Mouse (Mus musculus): ENCODE data around the gene Zp2.
A peak's percentile ranks its signal among the peaks of the same experiment; 100 is the strongest.

The Zp2 gene

DNA sequence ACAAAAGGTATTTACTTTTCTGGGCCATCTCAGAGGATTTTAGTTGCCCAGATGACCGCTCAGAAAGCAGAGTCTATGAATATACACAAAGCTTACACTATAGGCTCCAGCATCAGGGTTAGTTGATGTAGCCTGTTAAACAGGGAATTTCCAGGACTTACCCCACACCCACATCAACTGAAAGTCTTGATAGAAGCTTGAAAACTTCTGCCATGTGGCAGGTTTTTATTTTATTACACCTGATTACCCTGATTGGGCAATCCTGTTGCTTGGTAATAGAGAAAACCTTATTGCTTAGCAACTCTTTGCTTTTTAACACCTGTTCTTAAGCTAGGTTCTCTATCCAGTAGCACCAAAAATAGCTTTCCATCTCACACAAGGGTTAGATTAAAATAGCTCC, 2.3 kb downstream of the Zp2 start:
- no peak for DNase-seq (ENCODE audit: low read depth, low spot score)

- no peak for DNase-seq (ENCODE audit: low read depth, low spot score)
Measured at GRCm38 (mm10) chr7:120128951-120129350, 16.1 kb downstream of the Zp2 start.

- no peak for DNase-seq (ENCODE audit: low read depth, low spot score)
Measured at GRCm38 (mm10) chr7:120127686-120128059, 17.4 kb downstream of the Zp2 start.

DNA sequence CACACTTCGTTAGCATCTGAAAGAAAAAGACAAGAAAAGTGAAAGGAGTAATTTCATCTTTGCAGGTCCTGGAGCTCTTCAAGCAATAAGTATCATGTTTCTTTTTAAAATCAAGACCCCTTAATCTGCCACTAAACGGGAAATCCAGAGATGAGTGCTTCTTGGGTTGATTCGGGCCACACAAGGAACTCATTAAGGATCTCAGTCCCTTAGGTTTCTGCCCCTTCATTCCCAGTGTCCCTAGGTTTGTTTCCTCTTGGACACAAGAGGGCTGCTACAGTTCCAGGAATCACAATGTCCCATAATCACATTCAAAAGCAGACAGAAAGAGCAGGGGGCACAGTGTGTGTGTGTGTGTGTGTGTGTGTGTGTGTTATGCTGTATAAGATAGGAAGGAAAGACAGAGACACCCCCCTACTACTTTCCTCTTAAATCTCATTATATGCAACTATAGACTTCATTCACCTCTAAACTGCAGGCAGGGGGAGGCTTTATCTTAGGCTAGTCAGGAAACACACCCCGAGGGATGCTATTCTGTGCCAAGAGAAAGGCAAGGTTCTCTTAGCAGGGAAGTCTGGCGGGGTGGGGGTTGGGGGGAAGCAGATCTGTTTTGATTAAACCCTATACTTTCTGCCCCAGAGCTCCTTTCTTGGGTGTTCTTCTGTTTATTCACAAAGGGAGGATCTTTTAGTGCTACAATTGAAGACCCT, 18.0 kb downstream of the Zp2 start:
- no peak for DNase-seq (ENCODE audit: low read depth, low spot score)

GRCm38 (mm10) chr7:120124844-120125243, 20.2 kb downstream of the Zp2 start:
- peak; percentile 43 for DNase-seq (ENCODE audit: low read depth, low spot score)

DNA sequence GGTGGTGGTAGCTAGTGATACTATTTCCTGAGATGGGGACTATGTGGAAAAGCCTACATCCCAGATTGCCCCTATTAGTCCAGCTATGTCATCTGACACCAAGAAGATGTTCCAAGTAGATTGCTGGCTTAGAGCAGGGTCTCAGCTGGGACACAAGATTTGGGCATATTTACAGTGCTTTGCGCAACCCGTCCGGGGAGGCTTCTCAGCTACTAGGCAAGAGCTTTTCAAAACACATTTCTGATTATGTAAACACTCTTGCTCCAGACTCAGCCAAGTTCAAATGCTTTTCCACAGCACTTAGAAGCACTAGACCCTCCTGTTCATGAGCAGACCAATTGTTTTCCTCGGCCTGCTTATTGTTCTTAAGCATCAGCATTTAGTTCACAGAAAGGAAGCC, 21.3 kb downstream of the Zp2 start:
- no peak for DNase-seq (ENCODE audit: low read depth, low spot score)

- DNase-seq (ENCODE audit: low read depth, low spot score): no peak
Measured at GRCm38 (mm10) chr7:120117529-120117928, 27.6 kb downstream of the Zp2 start.

DNA sequence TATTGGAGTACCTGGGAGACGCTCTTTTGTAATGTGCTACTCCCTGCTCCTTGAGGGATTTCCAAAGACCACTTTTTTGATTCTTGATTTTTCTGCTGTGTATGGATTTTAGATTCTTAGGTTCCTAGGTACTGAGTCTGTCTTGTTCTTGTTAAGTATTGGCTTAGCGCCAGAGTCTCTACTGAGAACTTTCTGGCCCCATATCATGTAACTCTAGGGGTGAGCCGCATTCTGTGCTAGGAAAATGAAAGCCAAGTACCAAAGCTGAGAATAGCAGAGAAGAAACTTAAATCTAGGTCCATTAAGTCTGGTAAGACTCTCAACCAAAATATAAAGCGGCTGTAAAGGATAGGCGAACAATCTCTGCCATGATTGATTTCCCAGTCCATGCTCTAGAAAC, 28.1 kb downstream of the Zp2 start:
- DNase-seq (ENCODE audit: low read depth, low spot score): no peak

- no peak for DNase-seq (ENCODE audit: low read depth, low spot score)
Measured at GRCm38 (mm10) chr7:120109676-120110075, 35.4 kb downstream of the Zp2 start.

DNA sequence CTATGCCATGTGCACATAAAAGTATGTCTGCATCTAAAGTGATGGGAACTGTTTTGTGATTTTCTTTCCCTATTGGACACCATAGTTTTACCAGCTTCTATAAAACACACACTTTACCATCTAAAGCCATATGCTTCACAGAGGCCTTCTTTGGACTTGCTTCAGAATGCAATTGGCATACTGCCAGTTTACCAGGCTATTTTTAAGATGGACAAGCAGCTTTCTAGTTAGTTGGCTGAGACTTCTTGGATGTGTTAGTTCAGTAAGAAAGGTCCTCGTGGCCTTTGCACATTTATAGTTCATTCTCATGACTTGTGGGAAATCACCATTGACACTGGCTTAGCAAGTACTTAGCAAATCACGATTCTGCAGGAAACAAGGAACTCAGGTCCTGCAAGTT, 38.7 kb downstream of the Zp2 start:
- no peak for DNase-seq (ENCODE audit: low read depth, low spot score)

DNA sequence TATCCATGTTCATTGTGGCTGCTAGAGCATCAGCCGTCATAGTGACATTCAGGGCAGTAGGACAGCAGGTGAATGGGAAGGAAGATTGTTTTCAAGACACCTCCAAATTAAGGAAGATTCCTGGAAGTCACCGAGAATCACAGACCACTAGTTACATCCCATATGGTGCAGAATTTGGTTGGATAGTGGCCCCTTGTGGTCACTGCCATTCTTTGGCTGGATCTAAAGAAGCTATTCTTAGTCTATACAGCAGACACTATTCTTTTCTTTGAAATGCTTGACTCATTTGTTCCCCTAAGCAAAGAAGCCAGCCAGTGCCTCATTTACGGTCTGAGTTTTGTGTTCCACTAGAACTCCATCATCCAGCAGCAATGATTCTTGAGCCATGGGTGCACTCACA, 40.1 kb downstream of the Zp2 start:
- peak; percentile 5 for DNase-seq (ENCODE audit: low read depth, low spot score)

GRCm38 (mm10) chr7:120103019-120103567, 42.0 kb downstream of the Zp2 start:
- no peak for DNase-seq (ENCODE audit: low read depth, low spot score)

GRCm38 (mm10) chr7:120102164-120102972, 42.7 kb downstream of the Zp2 start, which contains the start of gene Tmem159:
Gene Tmem159 (plus strand): TSS chr7:120102353.
- DNase-seq (ENCODE audit: low read depth, low spot score): peak; percentile 52

DNA sequence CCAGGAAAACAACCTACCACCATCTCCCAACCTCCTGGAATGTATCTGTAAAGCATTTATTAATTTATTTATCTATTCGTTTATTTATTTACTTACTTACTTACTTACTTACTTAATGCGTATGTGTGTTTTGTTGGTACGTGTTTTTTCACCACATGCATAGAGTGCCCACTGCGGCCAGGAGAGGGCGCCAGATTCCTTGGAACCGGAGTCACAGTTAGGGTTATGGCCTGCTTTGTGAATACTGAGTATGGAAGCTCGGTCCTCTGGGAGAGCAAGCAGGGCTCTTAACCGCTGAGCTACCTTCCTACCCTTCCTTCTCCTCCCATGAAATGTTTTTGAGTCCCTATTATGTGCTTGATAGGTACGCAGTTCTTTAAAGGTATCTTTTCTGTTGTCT, 46.7 kb downstream of the Zp2 start:
- peak; percentile 54 for DNase-seq (ENCODE audit: low read depth, low spot score)

GRCm38 (mm10) chr7:120097845-120098244, 47.2 kb downstream of the Zp2 start:
- DNase-seq (ENCODE audit: low read depth, low spot score): peak; percentile 32

GRCm38 (mm10) chr7:120095180-120095579, 49.9 kb downstream of the Zp2 start, which contains the start of gene Dnah3:
Gene Dnah3 (minus strand): TSS chr7:120095280.
- DNase-seq (ENCODE audit: low read depth, low spot score): no peak

GRCm38 (mm10) chr7:120094216-120094615, 50.9 kb downstream of the Zp2 start:
- no peak for DNase-seq (ENCODE audit: low read depth, low spot score)

- DNase-seq (ENCODE audit: low read depth, low spot score): no peak
Measured at GRCm38 (mm10) chr7:120093033-120093432, 52.1 kb downstream of the Zp2 start.

DNA sequence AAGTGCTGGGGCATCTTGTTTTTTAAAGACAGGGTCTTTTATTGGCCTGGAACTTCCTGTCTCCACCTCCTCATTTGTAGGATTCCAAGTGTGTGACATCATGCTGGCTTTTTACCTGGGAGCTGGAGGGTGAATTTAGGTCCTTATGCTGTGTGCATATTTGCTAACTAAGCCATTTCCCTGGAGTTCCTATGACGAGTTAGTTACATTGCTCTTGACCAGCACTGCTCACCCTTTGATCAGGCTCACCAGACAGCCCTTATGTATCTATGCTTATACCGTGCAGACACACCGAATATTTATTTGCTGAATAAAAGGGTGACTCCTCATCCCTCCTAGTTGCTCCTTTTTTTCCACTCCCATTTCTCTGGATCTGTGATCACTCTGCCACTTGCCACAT, 64.9 kb downstream of the Zp2 start:
- no peak for DNase-seq (ENCODE audit: low read depth, low spot score)
